Mouse (Mus musculus) brain, embryonic 14.5 days (tissue): ENCODE measurements around the gene Mroh7. TPM values are rescaled to one million over a fixed set of nuclear protein-coding genes. Genes with fewer than 3 reads are reported as not detected.
"Not testable (repeated sequence)": the region's sequence is repeated elsewhere in the genome, so short reads cannot be mapped to it uniquely, and the experiment has no call there.

Experiments used
- DNase-seq: peaks from one replicate; pipeline ENCODE4 v3.0.0-alpha.2; 2011; ENCODE audit warnings: low read depth
- CTCF ChIP-seq: fragments of 200-500 bp; IDR thresholded peaks from 2 replicates; pipeline ENCODE4 v1.5.1; 2012; ENCODE audit warnings: inconsistent platforms, mild to moderate bottlenecking, moderate library complexity, borderline replicate concordance; ENCODE audit not compliant: insufficient read depth, insufficient read length; ENCODE audit errors: extremely low read depth
- POLR2A ChIP-seq: fragments of 200-500 bp; IDR thresholded peaks from 2 replicates; pipeline ENCODE4 v1.6.1; 2012; ENCODE audit warnings: mild to moderate bottlenecking, inconsistent platforms, borderline replicate concordance; ENCODE audit not compliant: poor library complexity, insufficient read depth, insufficient read length, severe bottlenecking; ENCODE audit errors: extremely low read depth
- polyA plus RNA-seq: library from polyadenylated mRNA; depleted of rRNA; stranded (reverse); fragments of >200 nt; gene quantifications from 2 replicates; pipeline ENCODE4 v1.2.3, GENCODE M21; 2012; rRNA removed

Mroh7 gene
- polyA plus RNA-seq = 1.3 and 1.8 TPM in 2 replicates

DNA sequence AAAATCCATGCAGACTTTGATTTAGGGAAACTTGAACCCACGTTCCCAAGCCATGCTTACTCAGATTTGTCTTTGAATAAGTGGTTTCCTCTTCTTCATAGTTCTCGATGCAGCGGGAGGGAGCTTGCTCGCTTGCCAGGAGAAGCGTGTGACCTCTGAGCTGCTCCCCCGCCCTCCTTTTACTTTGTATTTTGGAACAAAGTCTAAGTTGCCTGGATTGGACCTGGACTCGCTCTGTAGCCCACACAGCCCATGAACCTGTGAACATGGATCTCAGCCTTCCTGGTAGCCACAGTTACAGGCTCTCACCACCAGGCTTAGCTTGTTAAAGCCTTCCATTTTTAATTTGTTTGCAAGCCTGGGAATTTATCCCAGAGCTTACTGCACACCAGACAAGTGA is at the start of gene Mroh7:
Gene Mroh7, minus strand, starts transcription at position 112 of the 400 bp plus-strand sequence.
- no peak for DNase-seq
- TF ChIP-seq POLR2A (no peak), CTCF (no peak)

DNA sequence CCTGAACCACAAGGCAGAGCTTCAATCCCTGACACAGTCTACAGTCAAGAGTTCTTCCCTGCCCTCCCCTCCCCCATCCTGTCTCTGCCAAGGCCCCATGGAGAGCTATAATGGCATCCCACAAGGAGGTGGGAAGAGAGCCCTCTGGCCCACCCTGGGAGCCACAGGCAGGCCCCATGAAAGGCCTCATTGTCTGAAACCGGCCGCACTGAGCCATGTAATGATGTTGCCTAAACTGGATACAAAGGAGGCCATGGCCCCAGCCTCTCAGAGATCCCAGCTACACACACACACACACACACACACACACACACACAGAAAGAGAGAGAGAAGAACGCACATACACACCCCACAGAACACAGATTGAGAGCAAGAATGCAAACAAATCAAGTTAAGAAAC is 49.3 kb upstream of the Mroh7 start:
- TF ChIP-seq CTCF = no peak
- no peak for TF ChIP-seq POLR2A
- DNase-seq = peak; percentile 93

DNA sequence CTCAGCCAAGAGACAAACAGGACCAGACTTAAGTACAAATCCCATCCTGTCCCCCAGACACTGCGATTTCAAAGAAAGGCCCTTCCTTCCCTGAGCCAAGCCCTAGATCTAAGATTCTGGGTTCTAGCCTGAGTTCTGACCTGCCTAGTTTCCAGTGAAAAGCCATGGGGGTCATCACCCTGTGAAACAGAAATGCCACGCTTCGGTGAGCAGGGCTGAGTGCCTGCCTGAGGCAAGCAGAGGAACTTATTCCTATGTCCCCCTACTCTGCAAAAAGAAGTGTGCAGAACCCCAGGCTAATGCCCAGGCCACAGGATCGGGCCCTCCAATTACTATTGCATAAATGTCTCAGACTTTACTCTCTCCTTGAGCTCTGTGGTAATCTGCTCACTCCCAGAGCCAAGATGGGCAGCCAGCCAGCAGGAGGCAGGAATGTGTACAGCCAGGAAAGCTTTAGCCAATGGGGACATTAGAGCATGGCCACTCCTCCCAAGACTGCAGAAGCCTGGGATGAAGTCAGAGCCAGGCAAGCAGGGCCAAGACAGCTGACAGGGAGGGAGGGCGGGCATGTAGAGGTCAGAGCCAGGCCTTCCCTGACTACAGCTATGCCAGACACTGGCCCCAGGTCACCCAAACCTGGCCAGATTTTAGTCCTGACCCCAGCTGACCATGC is 47.5 kb upstream of the Mroh7 start:
- TF ChIP-seq CTCF (no peak), POLR2A (no peak)

DNA sequence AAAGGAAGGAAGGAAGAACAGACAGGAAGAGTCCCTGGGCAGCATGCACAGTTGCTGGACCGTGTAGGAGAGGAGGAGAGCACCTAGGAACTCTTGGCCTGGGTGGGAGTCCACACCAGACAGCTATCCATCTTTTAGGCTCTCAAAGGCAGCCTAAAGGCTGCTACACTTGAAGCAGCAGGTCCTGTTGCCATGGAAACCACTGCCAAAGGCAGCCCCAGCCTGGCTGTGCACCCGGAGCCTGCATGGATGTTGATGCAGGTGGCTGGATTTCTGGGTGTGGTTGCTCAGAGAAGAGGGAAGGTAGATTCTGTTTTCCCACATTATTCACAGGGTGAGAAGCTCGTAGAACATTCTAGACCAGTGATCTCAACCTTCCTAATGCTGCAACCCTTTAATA is 46.3 kb upstream of the Mroh7 start:
- TF ChIP-seq CTCF = no peak
- TF ChIP-seq POLR2A = no peak

More for the DNA sequence above, 47.5 kb upstream of the Mroh7 start:
- DNase-seq = peak; percentile 96

DNA sequence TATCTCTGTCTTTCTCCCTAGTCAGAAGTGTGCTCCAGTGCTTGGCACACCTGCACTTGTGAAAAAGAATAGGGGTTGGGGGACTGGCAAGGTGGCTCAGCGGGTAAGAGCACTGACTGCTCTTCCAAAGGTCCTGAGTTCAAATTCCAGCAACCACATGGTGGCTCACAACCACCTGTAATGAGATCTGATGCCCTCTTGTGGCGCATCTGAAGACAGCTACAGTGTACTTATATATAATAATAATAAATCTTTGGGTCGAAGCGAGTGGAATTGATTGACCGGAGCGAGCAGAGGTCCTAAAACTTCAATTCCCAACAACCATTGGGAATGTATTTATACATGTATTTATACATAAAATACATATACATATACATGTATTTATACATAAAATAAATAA is 45.0 kb upstream of the Mroh7 start:
- DNase-seq = not testable (repeated sequence)

More for the DNA sequence above, 46.3 kb upstream of the Mroh7 start:
- DNase-seq = peak; percentile 95

DNA sequence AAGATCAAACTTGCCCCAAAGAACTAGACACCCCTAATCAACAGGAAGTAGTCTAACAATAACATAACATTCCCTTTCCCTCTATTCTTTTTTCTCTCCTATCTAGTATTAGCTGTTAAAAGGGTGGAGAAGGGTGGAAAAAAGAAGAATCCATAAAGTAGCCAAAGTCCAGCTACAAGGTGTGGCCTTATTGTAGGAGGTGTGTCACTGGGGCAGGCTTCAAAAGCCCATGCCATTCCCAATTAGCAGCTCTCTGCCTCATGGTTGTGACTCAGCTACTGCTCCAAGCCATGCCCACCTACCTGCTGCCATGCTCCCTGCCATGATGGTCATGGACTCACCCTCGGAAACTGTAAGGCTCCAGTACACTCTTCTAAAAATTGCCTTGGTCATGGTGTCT is 41.8 kb upstream of the Mroh7 start:
- no peak for TF ChIP-seq POLR2A
- no peak for TF ChIP-seq CTCF
- no peak for DNase-seq

DNA sequence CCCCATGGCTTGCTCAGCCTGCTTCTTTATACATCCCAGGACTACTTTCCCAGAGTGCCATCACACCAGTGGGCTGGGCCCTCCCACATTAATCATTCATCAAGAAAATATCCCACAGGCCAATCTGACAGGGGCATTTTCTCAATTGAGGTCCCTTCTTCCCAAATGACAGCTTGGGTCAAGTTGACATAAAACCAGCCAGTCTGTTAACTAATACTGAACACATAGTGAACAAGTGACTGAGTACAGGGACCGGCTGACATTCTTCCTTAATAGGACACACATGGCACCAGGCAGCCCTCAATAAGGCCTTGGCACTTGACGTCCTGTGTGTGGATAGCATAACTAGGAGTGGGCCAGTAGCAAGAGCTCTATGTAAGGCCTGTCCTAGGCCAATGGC is 38.6 kb upstream of the Mroh7 start:
- DNase-seq = no peak
- TF ChIP-seq CTCF (no peak), POLR2A (no peak)

DNA sequence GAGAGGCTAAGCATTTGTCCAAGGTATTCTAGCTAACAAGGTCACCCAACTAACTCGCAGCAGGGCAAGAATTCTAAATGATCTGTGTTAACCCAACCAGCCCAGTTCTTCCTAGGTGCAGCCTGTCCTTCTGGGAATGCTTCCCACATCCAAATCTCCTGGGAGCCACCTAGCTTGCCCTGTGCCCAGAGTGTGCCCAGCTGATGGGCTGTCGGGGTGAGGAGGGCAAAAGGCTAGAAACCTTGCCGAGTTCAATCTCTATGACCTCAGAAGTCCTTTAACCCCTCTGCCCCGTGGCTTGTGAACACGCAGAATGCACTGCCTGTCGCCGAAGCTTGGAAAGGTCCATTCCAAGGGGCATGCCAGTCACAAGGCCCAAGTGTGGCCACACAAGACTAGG is 33.4 kb upstream of the Mroh7 start:
- no peak for DNase-seq
- TF ChIP-seq CTCF (no peak), POLR2A (no peak)

DNA sequence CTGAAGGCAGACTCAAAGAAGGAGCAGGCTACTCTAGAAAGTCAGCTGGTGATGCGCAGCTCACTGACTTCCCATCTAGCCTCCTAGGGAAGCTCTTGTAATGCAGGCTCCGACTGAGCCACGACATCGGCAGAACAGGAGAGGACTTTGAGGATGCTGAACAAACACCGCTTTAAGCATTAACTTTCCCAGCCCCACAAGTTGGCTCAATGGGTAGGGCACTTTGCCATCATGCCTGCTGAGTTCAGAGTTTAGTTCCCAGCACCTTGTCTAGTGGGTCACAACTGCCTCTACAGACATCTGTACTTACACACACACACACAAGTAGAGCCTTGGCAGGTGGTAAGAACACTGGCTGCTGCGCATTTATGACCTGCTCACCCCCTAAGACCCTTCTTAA is 21.0 kb upstream of the Mroh7 start:
- TF ChIP-seq CTCF = no peak
- TF ChIP-seq POLR2A = no peak
- DNase-seq = no peak

DNA sequence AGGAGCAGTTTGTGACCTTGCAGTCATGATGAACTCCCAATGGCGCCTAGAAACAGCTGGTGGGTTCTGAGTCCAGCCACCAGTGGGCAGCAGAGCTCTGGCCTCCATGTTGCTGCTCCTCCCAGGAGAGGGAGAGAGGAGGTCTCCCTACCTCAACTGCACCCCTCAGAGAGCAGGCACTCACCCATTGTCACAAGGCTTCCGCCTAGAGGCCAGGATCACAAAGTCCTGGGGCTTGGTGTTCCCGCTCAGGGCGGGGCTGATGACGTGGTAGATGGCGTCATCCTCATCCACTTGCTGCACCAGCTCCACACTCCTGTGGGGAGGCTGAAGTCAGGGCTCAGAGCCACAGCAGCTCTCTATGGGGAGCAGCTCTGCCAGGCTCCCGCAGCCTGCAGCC is 19.0 kb upstream of the Mroh7 start:
- DNase-seq = peak; percentile 90
- TF ChIP-seq CTCF (peak; percentile 89), POLR2A (no peak)

DNA sequence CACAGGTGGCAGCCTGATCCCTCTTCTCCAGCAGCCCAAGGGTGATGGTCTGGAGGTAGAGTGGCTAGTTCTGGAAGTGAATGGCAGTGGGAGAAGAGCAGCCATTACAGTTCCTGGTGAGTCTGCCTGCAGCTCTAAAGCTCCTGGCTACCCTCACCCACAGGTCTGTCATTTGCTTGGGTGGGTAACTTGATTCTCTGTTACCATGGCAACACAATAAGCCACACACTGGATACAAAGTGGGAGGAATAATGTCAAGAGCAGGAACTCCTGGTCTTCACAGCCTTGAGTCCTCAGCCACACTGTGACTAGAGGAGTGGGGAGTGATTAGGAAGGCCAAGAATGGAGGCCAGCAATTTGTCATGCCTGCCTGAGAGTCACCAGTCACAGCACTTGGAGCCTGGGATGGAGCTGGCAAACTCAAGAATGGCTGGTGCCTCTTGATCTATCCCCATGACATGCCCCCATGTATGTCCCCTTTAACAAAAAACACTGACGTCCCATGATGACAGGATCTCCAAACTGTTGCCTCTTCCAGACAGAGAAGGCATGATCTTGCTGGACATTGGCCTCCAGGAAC is 16.4 kb upstream of the Mroh7 start:
- peak; percentile 56 for DNase-seq
- TF ChIP-seq CTCF = no peak
- TF ChIP-seq POLR2A = no peak

DNA sequence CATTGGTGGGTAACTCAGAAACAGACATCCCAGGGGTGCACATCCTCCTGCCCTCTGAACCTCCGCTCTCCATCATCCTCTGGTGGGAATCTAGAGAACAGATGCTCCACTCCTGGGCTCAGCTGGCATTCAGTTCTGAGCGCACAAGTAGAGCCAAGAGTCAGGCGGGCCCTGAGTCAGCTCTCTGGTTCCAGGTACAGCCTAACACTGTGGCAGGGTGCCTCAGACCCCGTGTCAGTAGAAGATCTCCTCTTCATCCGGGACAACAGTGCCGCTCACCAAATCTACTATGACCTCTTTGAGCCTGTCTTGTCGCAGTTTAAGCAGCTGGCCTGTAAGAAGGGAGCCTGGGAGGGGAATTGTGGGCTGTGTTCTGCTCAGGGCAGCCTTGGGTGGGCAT is 15.1 kb upstream of the Mroh7 start:
- no peak for DNase-seq
- TF ChIP-seq CTCF (no peak), POLR2A (no peak)

DNA sequence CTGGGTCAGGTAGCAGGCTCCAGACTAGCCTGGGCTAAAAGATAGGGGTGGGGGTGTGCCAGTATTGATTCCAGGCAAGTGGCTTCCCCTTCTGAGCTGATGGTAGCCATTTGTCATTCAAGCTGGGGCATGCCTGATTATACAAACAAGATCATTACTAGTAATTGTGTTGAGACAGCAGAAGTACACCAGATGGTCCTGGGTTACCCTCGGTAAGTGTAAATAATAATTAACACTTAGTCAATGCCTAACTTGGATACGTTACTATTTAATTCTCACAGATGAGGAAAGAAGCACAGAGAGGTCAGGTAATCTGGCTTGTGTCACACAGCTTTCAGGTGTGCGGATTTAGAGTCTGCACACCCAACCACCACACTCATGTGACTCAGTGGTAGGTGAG is 7.2 kb upstream of the Mroh7 start:
- TF ChIP-seq POLR2A (no peak), CTCF (no peak)
- DNase-seq = peak; percentile 61

DNA sequence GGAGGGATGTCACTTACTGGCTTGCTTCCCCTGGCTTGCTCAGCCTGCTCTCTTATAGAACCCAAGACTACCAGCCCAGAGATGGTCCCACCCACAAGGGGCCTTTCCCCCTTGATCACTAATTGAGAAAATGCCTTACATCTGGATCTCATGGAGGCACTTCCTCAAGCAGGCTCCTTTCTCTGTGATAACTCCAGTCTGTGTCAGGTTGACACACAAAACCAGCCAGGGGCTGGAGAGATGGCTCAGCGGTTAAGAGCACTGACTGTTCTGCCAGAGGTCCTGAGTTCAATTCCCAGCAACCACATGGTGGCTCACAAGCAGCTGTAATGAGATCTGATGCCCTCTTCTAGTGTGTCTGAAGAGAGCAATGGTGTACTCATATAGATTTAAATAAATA is 6.2 kb upstream of the Mroh7 start:
- not testable (repeated sequence) for DNase-seq

DNA sequence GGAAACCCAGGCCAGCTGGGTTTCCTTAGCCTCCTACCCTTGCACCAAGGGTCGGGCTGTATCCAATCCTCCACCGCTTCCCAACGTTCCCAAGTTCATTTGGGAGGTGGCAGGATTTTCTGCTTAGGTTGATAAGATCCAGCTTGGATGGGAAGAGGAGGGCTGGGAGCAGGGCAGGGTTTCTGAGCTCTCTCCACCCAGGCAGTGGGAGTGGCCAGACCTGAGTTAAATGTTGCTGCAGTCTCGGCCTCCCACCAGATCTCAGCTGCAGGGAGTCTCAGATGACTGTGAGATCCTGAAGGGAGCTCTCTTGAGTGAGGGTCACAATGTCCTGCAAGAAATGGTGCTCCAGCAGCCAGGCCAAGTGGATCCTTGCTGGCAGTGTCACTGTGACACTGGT is 2.9 kb upstream of the Mroh7 start, which contains the start of gene Fam151a:
Gene Fam151a, plus strand, starts transcription at position 254 of the 400 bp plus-strand sequence.
- no peak for DNase-seq
- TF ChIP-seq CTCF (no peak), POLR2A (no peak)

DNA sequence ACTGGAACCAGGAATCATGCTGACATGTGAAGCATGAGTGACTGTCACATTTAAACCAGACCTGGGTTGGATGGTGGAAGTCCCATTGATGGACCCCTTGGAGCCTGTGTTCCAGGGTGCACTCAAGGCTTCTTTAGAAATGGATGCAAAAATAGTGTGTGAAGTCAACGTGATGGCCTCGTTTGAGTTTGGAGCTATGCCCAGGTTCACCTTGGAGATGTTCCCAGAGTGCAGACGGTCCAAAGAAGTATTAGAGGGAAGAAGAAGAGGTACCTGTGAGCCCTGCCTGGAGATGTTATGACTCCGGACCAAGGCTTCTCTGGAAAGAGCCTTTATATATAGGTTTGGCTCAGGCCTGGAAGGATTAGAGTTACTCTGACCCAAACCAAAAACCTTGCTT is 10.1 kb downstream of the Mroh7 start:
- TF ChIP-seq CTCF = no peak
- TF ChIP-seq POLR2A = no peak
- DNase-seq = no peak
